Mouse (Mus musculus): ENCODE measurements at regions not wholly inside any gene's neighbourhood (a gene's known extent, or its start where the extent isn't known, plus 50 kb on each side); places are given as distances from the start of the nearest gene placed in this dataset.

DNA sequence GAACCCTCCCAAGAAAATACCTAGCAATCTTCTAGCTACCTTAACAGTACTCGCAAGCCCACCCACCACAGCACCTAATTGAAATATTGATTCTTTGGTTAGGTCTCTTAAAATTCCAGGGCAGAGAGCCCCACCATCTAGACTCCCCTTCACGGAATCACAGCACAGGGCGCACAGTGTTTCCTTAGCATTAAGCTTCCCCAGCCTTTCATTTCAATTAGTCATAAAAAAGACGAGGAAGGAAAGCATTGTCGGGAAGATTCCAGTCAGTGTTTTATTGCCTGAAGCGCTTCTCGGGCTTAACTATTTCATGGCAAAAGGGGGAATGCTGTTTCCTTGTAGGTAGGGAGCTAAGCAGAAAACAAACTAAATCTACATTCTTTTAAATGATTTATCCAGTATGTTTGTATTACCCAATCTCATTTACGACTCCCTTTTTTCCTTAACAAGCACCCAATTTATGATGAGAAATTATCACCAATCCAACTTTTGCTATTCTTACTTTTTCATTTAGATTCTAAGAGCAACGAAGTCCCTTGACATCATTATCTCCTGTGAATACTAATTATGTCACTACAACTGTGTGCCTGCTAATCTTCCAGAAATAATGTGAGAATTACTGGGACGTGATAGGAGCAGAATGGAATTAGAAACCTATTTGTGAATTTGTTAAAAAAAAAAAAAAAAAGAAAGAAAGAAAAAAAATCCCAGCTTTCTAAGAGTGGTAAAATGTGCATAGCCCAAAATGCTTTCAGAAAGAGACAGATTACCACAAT, 312.6 kb downstream of the Qdpr start:
- TF ChIP-seq CTCF (conservative IDR thresholded peaks at IDR 0.05 in 1 of 2, IDR thresholded peaks at IDR 0.05 in 1 of 2; ENCODE audit: low read depth in 2 of 2, low read length in 2 of 2) (no peak), MAX (IDR thresholded peaks at IDR 0.05; ENCODE audit: low read length) (no peak), USF2 (conservative IDR thresholded peaks at IDR 0.05; ENCODE audit: low read depth, low read length) (no peak), ZMIZ1 (IDR thresholded peaks at IDR 0.05; ENCODE audit: low read depth, low read length) (no peak), JUN (IDR thresholded peaks at IDR 0.05; ENCODE audit: insufficient read depth, low read depth, low read length) (no peak), POLR2A (IDR thresholded peaks at IDR 0.05; ENCODE audit: low read depth, low read length) (no peak), ELF1 (IDR thresholded peaks at IDR 0.05; ENCODE audit: low read depth, low read length) (no peak), MEF2A (IDR thresholded peaks at IDR 0.05; ENCODE audit: borderline replicate concordance, low read depth, low read length) (no peak), NRF1 (IDR thresholded peaks at IDR 0.05; ENCODE audit: low read depth, low read length) (no peak), MAFK (IDR thresholded peaks at IDR 0.05; ENCODE audit: insufficient replicate concordance, low read length) (no peak), MYC (IDR thresholded peaks at IDR 0.05; ENCODE audit: low read depth, low read length) (no peak), SIN3A (IDR thresholded peaks at IDR 0.05; ENCODE audit: low read length) (no peak)
